Mouse (Mus musculus): Measurements from ENCODE around the gene Pde7b. TPM values are rescaled to one million over a fixed set of nuclear protein-coding genes. Genes with fewer than 3 reads are reported as not detected.

Gene Pde7b
- polyA plus RNA-seq, 1 experiment from 2014 or later, result 11.5 TPM

DNA sequence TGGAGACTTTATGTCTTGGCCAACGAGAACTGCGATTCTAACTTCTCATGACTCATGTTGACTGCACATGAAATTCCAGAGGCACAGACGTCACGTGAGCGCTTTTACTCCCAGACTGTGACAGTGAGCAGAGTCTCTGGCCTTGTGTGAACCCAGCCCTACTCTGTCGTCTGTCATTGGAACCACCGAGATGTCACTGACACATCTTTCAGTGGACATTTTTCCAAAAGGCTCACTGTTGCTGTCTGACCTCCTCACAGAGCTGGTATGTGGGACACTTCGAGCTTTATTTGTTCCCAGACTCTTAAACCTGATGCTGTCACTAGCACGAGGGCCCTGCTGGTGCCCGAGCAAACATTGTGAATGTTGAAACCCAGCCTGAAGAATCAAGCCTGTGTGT, 315.7 kb downstream of the Pde7b start:
- Histone ChIP-seq H3K4me1 (no peaks in the 10 kb centered on the region), H3K4me3 (replicated peaks) (no peak overlapping the region), H3K9me3 (replicated peaks) (no peaks in the 10 kb centered on the region), H3K27me3 (no peaks in the 10 kb centered on the region), H3K27ac (replicated peaks) (no peak overlapping the region), H3K9ac (no peak overlapping the region), H3K36me3 (peaks cover 9% of the 10 kb centered on the region; the same call in 1 of the 2 replicates), H3K4me2 (replicated peaks) (no peak overlapping the region)
- no peak for ATAC-seq (ENCODE audit: insufficient number of reproducible peaks, low FRiP score, low TSS enrichment, low read depth)
- WGBS, result 78% methylated on average over 10 of the region's 10 CpGs

DNA sequence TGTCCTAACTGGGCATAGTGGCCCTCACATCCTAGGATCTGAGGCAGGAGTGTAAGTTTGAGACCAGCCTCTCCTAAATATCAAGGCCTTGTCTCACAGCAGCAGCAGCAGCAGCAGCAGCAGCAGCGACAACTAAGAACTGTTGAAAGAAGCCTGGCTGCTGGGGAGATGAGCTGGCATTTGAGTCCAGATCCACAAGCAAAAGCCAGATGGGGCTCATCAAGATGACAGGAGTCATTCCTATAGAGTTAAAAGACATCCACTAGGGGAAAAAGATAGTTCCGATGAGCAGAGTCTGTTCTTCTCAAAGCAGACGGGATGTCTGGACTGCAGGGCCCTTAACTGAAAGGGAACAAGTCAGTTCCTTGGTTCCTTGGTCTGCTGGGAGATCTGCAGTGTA, 316.5 kb downstream of the Pde7b start:
- no peak overlapping the region for H3K27ac ChIP-seq (replicated peaks)
- 51% methylated on average over 3 of the region's 3 CpGs for WGBS

DNA sequence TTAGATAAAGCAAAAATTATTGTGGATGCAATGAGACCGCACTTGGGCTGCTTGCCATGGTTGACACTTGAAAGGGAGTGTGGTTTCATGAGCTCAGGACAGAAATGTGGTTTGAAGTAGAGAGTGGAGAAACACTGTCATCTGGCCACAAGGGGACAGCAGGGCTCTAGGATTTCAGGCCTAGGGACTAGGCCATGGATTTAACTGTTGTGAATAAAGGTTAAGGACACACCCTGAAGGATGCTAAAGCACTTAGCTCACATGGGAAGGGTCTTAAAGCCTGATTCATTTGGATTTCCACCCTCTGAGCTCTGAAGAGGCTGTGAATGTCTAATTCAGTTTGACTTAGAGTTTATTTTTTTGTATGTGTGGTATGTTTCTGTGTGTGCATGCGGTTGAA, 319.4 kb downstream of the Pde7b start:
- no peak for ATAC-seq (ENCODE audit: insufficient number of reproducible peaks, low FRiP score, low TSS enrichment, low read depth)
- Histone ChIP-seq H3K9ac (no peak overlapping the region), H3K27me3 (no peaks in the 10 kb centered on the region), H3K27ac (replicated peaks) (no peak overlapping the region), H3K9me3 (replicated peaks) (no peaks in the 10 kb centered on the region), H3K4me2 (replicated peaks) (no peak overlapping the region), H3K36me3 (no peaks in the 10 kb centered on the region; the same call in 1 of the 2 replicates), H3K4me1 (no peaks in the 10 kb centered on the region), H3K4me3 (replicated peaks) (no peak overlapping the region)
- WGBS, result 73% methylated on average over 2 of the region's 2 CpGs

More for the DNA sequence above, 316.5 kb downstream of the Pde7b start:
- no peaks in the 10 kb centered on the region for H3K27me3 ChIP-seq
- H3K9ac ChIP-seq, result no peak overlapping the region
- no peaks in the 10 kb centered on the region for H3K4me1 ChIP-seq
- H3K36me3 ChIP-seq, result peaks cover 9% of the 10 kb centered on the region; the same call in 1 of the 2 replicates
- ATAC-seq (ENCODE audit: insufficient number of reproducible peaks, low FRiP score, low TSS enrichment, low read depth), result no peak
- no peak overlapping the region for H3K4me3 ChIP-seq (replicated peaks)
- no peak overlapping the region for H3K4me2 ChIP-seq (replicated peaks)
- no peaks in the 10 kb centered on the region for H3K9me3 ChIP-seq (replicated peaks)

DNA sequence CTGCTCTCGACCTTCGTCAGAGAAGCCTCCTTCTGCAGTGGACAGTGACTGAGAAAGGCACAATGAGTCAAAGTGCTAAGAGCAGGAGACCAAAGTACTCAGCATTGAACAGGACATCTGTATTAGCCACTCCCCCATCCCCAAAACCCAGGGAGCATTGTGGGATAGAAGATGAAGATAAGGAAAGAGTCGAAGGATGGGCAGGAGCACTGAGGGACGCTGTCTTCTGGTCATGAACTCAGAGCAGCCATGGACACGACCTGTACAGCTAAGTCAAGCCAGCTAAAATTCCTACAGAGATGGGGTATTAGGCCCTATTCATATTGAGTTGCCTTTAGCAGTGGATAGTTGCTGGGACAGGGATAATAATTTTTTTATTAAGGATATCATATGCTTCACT, 321.9 kb downstream of the Pde7b start:
- Histone ChIP-seq H3K36me3 (no peaks in the 10 kb centered on the region; the same call in 1 of the 2 replicates), H3K4me1 (no peaks in the 10 kb centered on the region)
- 84% methylated on average over 5 of the region's 5 CpGs for WGBS

DNA sequence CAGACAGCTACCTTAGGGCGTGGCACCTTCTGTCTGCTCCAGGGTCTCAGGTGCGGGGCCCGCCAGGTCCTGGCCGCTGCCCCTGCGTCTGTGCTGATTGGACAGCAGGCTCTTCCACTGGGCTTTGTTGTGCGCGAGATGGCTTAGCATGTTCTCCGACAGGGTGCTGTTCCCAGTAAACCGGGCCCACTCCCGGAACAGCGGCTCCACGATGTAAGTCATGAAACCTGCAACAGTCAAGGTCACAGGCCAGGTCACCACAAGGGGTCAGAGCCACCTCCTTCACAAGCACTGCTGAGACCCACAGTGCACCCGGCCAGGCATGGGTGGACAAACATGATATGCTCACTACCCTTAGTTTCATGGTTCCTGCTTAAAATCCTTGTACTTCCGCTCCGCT, 324.5 kb downstream of the Pde7b start:
- Histone ChIP-seq H3K4me3 (replicated peaks) (no peak overlapping the region), H3K9ac (no peak overlapping the region), H3K4me2 (replicated peaks) (no peak overlapping the region), H3K36me3 (no peaks in the 10 kb centered on the region; the same call in 1 of the 2 replicates), H3K4me1 (no peaks in the 10 kb centered on the region), H3K9me3 (replicated peaks) (no peaks in the 10 kb centered on the region), H3K27me3 (no peaks in the 10 kb centered on the region), H3K27ac (replicated peaks) (no peak overlapping the region)
- ATAC-seq (ENCODE audit: insufficient number of reproducible peaks, low FRiP score, low TSS enrichment, low read depth), result no peak
- 75% methylated on average over 15 of the region's 15 CpGs for WGBS

More for the DNA sequence above, 321.9 kb downstream of the Pde7b start:
- Histone ChIP-seq H3K4me3 (replicated peaks) (no peak overlapping the region), H3K27me3 (no peaks in the 10 kb centered on the region), H3K9me3 (replicated peaks) (no peaks in the 10 kb centered on the region), H3K4me2 (replicated peaks) (no peak overlapping the region), H3K9ac (no peak overlapping the region), H3K27ac (replicated peaks) (no peak overlapping the region)
- ATAC-seq (ENCODE audit: insufficient number of reproducible peaks, low FRiP score, low TSS enrichment, low read depth), result no peak

DNA sequence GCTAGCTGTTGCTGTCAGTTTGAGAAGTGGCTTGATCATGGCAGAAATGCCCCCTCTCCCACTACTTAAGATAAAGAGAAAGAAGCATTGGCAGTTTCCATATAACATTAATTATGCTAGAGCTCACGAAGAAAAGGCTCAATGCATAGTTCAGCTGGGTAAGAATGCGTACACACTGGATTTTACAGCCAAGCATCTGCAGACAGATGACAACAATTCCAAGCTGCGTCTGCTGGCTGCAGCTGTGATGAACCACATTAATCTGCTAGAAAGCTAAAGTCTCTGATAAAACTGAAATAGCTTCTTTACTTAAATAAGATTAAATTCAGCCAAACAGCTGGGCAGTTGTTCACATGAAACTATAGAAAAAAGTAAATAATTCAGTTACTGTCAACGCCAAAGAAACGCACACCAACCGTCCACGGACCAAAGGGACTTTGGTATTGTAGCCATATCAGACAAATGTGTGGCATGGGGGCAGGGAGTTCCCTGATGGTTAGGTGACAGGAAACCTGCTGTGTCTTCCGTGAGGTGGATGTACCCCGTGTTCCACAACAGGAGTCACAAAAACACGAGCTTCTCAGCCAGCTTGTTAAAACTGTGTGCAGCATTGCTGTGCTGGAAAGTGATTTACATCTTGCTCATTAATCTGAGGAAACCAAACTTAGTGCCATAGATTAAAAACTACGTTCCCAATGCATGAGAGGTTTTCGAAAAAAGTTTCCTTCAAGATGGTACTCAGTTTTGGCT, 326.1 kb downstream of the Pde7b start:
- Histone ChIP-seq H3K9me3 (replicated peaks) (no peaks in the 10 kb centered on the region), H3K27ac (replicated peaks) (no peak overlapping the region), H3K9ac (no peak overlapping the region), H3K4me3 (replicated peaks) (no peak overlapping the region), H3K36me3 (no peaks in the 10 kb centered on the region; the same call in 1 of the 2 replicates), H3K4me2 (replicated peaks) (no peak overlapping the region), H3K4me1 (no peaks in the 10 kb centered on the region), H3K27me3 (no peaks in the 10 kb centered on the region)
- ATAC-seq (ENCODE audit: insufficient number of reproducible peaks, low FRiP score, low TSS enrichment, low read depth), result no peak
- 50% methylated on average over 12 of the region's 12 CpGs for WGBS

DNA sequence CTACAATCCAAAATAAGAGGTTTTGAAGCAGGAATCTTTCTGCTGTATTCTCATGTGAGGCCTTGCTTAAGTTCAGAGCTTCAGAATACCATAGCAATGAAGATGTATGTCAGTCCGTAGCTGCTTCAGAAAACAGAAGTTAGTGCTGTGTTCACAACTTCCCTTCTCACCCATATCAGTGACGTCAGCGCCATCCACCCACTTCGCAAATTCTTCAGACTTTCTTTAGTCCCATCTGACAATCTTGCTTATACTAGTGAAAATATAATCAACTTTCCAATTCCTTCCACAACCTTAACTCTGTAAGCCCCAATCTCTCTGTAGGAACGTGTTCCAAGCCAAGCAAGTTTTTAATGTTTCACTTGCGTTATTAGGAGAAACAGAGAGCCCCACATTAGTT, 326.7 kb downstream of the Pde7b start:
- no peak for ATAC-seq (ENCODE audit: insufficient number of reproducible peaks, low FRiP score, low TSS enrichment, low read depth)
- Histone ChIP-seq H3K27me3 (no peaks in the 10 kb centered on the region), H3K36me3 (no peaks in the 10 kb centered on the region; the same call in 1 of the 2 replicates), H3K9ac (no peak overlapping the region), H3K4me2 (replicated peaks) (no peak overlapping the region), H3K4me1 (no peaks in the 10 kb centered on the region), H3K9me3 (replicated peaks) (no peaks in the 10 kb centered on the region), H3K4me3 (replicated peaks) (no peak overlapping the region), H3K27ac (replicated peaks) (no peak overlapping the region)
- 64% methylated on average over 6 of the region's 6 CpGs for WGBS

DNA sequence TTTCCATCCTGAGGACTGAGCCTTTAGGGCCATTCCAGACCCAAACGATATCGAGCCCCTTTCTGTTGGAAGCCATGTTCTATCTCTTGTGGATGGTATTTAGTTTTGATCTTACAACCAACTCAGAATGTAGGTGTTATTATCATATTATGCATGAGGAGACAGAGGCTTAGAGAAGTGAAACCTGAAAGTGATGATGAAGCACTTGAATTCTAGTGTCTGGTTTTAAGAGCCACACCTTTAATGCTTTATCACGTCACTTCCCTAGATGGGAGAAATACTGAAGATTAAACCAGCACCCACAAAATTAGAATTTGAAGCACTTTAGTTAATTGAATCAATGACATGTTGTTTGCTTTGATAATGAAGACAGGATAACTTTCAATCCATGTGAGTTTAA, 329.1 kb downstream of the Pde7b start:
- 92% methylated on average over 3 of the region's 3 CpGs for WGBS
- H3K36me3 ChIP-seq, result no peaks in the 10 kb centered on the region
- H3K27ac ChIP-seq (replicated peaks), result no peak overlapping the region
- no peak overlapping the region for H3K4me3 ChIP-seq (replicated peaks)
- H3K4me1 ChIP-seq, result no peaks in the 10 kb centered on the region
- no peaks in the 10 kb centered on the region for H3K27me3 ChIP-seq
- no peak overlapping the region for H3K9ac ChIP-seq
- H3K9me3 ChIP-seq (replicated peaks), result no peaks in the 10 kb centered on the region
- no peak overlapping the region for H3K4me2 ChIP-seq (replicated peaks)
- no peak for ATAC-seq (ENCODE audit: insufficient number of reproducible peaks, low FRiP score, low TSS enrichment, low read depth)

DNA sequence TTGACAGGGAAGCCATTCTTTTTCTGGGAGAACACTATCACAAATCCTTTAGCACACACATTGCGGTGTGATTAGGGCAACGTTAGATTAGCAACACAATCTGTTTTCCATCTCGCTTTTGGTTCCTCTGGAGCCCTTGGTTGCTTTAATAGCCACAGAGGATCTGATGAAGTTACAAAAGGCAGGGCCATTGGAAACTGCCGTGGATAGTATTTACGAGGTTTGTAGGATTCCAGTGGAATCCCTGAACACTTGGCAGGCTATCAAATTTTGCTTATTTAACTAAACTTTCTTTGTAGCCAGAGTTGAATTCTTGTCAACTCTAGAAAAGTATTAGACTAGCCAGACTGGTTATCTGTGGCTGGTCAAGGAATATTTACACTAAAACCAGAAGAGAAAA, 330.1 kb downstream of the Pde7b start:
- H3K9ac ChIP-seq, result no peak overlapping the region
- 44% methylated on average over 5 of the region's 5 CpGs for WGBS
- H3K4me3 ChIP-seq (replicated peaks), result no peak overlapping the region
- no peaks in the 10 kb centered on the region for H3K9me3 ChIP-seq (replicated peaks)
- no peaks in the 10 kb centered on the region for H3K27me3 ChIP-seq
- no peak overlapping the region for H3K27ac ChIP-seq (replicated peaks)
- no peaks in the 10 kb centered on the region for H3K36me3 ChIP-seq
- no peak for ATAC-seq (ENCODE audit: insufficient number of reproducible peaks, low FRiP score, low TSS enrichment, low read depth)
- no peaks in the 10 kb centered on the region for H3K4me1 ChIP-seq
- H3K4me2 ChIP-seq (replicated peaks), result no peak overlapping the region

DNA sequence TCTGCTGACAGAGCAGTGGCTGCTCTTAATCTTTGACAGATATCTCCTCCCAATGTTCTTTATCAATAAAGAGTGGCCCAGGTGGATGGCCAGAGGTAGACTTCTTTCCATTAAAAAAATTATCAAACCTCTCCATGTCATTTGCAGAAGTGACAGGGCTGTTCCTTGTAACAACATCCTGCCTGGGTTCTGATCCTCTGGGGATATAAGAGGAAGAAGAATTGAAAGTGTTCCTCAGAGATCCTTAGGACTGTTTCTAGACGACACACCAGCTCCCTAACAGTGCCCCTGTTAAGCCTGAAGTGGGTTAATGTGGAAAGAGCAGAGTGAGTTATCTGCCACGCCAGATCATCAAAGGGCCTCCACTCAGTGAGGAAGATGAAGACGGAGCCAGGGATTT, 334.3 kb downstream of the Pde7b start:
- Histone ChIP-seq H3K36me3 (no peaks in the 10 kb centered on the region), H3K27me3 (no peaks in the 10 kb centered on the region), H3K4me1 (no peaks in the 10 kb centered on the region), H3K27ac (replicated peaks) (no peak overlapping the region), H3K9me3 (replicated peaks) (no peaks in the 10 kb centered on the region), H3K4me3 (replicated peaks) (no peak overlapping the region), H3K9ac (no peak overlapping the region), H3K4me2 (replicated peaks) (no peak overlapping the region)
- 45% methylated on average over 3 of the region's 3 CpGs for WGBS
- no peak for ATAC-seq (ENCODE audit: insufficient number of reproducible peaks, low FRiP score, low TSS enrichment, low read depth)

DNA sequence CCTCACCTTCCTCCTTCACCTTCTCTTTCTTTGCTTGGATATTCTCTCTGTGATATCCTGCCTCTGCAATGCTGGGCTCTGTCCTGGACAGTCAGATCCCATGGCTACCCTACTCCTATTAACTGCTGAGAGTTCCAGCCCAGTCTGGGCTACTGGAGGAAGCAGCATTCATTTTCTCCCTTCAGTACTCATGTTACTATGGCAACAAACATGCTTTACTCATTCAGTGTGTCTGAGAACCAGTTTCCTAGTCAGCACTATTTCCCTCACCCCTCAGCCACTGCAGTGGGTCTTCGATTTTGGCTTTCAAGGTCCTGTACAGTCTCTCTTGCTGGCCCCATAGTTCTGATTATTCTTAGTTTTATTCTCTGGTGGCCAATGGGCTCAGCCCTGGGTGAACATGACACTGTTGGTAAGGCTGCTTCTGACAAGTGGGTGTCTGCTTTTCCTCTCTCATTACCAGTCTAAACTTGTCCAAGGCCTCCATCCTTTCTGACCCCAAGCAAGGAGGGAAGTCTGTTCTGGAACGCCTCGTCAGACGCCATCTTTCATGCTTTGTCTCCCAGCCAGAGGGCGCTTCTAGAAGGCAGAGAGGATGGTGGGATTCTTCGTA, 342.0 kb downstream of the Pde7b start:
- Histone ChIP-seq H3K27me3 (no peaks in the 10 kb centered on the region), H3K27ac (replicated peaks) (no peak overlapping the region), H3K4me1 (no peaks in the 10 kb centered on the region), H3K4me3 (replicated peaks) (no peak overlapping the region), H3K9me3 (replicated peaks) (no peaks in the 10 kb centered on the region), H3K36me3 (no peaks in the 10 kb centered on the region), H3K9ac (no peak overlapping the region), H3K4me2 (replicated peaks) (no peak overlapping the region)
- 71% methylated on average over 6 of the region's 6 CpGs for WGBS
- ATAC-seq (ENCODE audit: insufficient number of reproducible peaks, low FRiP score, low TSS enrichment, low read depth), result no peak

DNA sequence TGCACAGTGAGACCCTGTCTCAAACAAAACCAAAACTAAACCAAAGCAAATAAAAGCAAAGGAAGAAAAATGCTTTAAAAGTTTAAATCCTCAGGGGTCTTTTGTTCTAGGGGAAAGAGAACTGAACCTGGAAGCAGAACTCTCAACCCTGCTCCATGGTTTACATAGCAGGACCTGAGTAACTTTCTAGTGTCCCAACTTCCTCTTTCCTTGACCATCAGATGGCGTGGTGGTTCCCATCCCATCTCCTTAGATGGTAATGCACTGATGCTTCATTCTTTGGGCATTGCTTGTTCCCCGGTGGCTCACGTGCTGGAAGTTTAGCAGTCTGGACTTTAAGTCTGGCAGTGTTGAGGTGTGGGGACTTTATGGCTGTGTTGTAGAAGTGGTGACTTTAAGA, 343.5 kb downstream of the Pde7b start:
- H3K4me1 ChIP-seq, result no peaks in the 10 kb centered on the region
- no peak for ATAC-seq (ENCODE audit: insufficient number of reproducible peaks, low FRiP score, low TSS enrichment, low read depth)
- 82% methylated on average over 3 of the region's 3 CpGs for WGBS
- no peaks in the 10 kb centered on the region for H3K27me3 ChIP-seq
- H3K4me3 ChIP-seq (replicated peaks), result no peak overlapping the region
- H3K4me2 ChIP-seq (replicated peaks), result no peak overlapping the region
- H3K9ac ChIP-seq, result no peak overlapping the region
- H3K36me3 ChIP-seq, result no peaks in the 10 kb centered on the region
- H3K9me3 ChIP-seq (replicated peaks), result no peaks in the 10 kb centered on the region
- no peak overlapping the region for H3K27ac ChIP-seq (replicated peaks)
